Mouse (Mus musculus) CH12.LX (cell line): Measurements from ENCODE around the gene Sbf2. TPM values are rescaled to one million over a fixed set of nuclear protein-coding genes. Genes with fewer than 3 reads are reported as not detected.

ENCODE experiments used
- DNase-seq: peaks from one replicate; pipeline ENCODE4 v3.0.0-alpha.2; 2013; ENCODE audit errors: extremely low read depth
- H3K27ac ChIP-seq: 2 replicates; pipeline ENCODE4 v1.5.1; 2012; ENCODE audit warnings: low read depth, mild to moderate bottlenecking, control low read depth, moderate library complexity; ENCODE audit not compliant: insufficient read depth
- H3K27me3 ChIP-seq: replicated peaks from 2 replicates; pipeline ENCODE3; 2012; ENCODE audit warnings: inconsistent platforms
- H3K36me3 ChIP-seq, 2 experiments: replicated peaks in 1 of 2; 2 replicates each; pipeline versions ENCODE3 to v1.6.1; 2012; ENCODE audit warnings: inconsistent platforms in 1 of 2, low read length in 1 of 2, mild to moderate bottlenecking in 1 of 2, mixed read lengths in 1 of 2, moderate library complexity in 1 of 2; ENCODE audit not compliant: control insufficient read depth in 1 of 2, insufficient read depth in 1 of 2
- H3K4me1 ChIP-seq, 2 experiments: 2 replicates each; pipeline ENCODE4 v1.6.1; 2012; ENCODE audit warnings: inconsistent platforms in 1 of 2, moderate library complexity in 1 of 2; ENCODE audit not compliant: insufficient read depth in 2 of 2, control insufficient read depth in 1 of 2
- H3K4me2 ChIP-seq: 2 replicates; pipeline ENCODE4 v1.6.1; 2012; ENCODE audit warnings: low read depth, mild to moderate bottlenecking, control low read depth; ENCODE audit not compliant: poor library complexity, insufficient read depth, severe bottlenecking
- H3K4me3 ChIP-seq, 3 experiments: fragments of 150-350 bp in 1 of 3; sonication (generic) in 1 of 3; replicated peaks in 1 of 3; 2 replicates each; pipeline versions ENCODE3 to v1.5.1; 2011 to 2012; ENCODE audit warnings: low read depth in 2 of 3, low read length in 2 of 3, mild to moderate bottlenecking in 2 of 3, moderate library complexity in 2 of 3, control low read depth in 1 of 3, improper control_type of control experiment in 1 of 3, inconsistent platforms in 1 of 3, mixed read lengths in 1 of 3; ENCODE audit not compliant: poor library complexity in 1 of 3
- H3K79me2 ChIP-seq: replicated peaks from 2 replicates; pipeline ENCODE4 v1.6.1; 2012; ENCODE audit warnings: mild to moderate bottlenecking, moderate library complexity; ENCODE audit not compliant: control insufficient read depth, poor library complexity, insufficient read depth, severe bottlenecking; ENCODE audit errors: extremely low read depth
- H3K9ac ChIP-seq: 2 replicates; pipeline ENCODE4 v1.6.1; 2012; ENCODE audit warnings: low read depth, mild to moderate bottlenecking, control low read depth, moderate library complexity; ENCODE audit not compliant: insufficient read depth
- H3K9me3 ChIP-seq: replicated peaks from 2 replicates; pipeline ENCODE3; 2012; ENCODE audit warnings: low read length, inconsistent platforms, mixed read lengths
- BHLHE40 ChIP-seq: IDR thresholded peaks from 2 replicates; pipeline ENCODE4 v1.6.1; 2011; ENCODE audit warnings: mild to moderate bottlenecking, low read depth, low read length, improper control_type of control experiment
- E2F4 ChIP-seq: IDR thresholded peaks from 2 replicates; pipeline ENCODE4 v1.6.1; 2011; ENCODE audit warnings: low read depth, low read length, improper control_type of control experiment; ENCODE audit not compliant: insufficient replicate concordance
- ELF1 ChIP-seq: IDR thresholded peaks from 2 replicates; pipeline ENCODE4 v1.6.1; 2014; ENCODE audit warnings: low read depth, mild to moderate bottlenecking, inconsistent platforms, low read length, improper control_type of control experiment
- EP300 ChIP-seq: IDR thresholded peaks from 2 replicates; pipeline ENCODE4 v1.6.1; 2011; ENCODE audit warnings: low read length, improper control_type of control experiment
- GABPA ChIP-seq: IDR thresholded peaks from 2 replicates; pipeline ENCODE4 v1.6.1; 2012; ENCODE audit warnings: low read depth, low read length, improper control_type of control experiment, inconsistent platforms; ENCODE audit not compliant: insufficient replicate concordance
- IRF4 ChIP-seq: IDR thresholded peaks from 2 replicates; pipeline ENCODE4 v1.6.1; 2014; ENCODE audit warnings: low read depth, mild to moderate bottlenecking, inconsistent platforms, low read length, improper control_type of control experiment
- JUN ChIP-seq: IDR thresholded peaks from 2 replicates; pipeline ENCODE4 v1.6.1; 2011; ENCODE audit warnings: low read depth, mild to moderate bottlenecking, low read length, improper control_type of control experiment, moderate library complexity; ENCODE audit not compliant: insufficient read depth
- JUND ChIP-seq: conservative IDR thresholded peaks from 2 replicates; pipeline ENCODE4 v1.6.1; 2011; ENCODE audit warnings: low read depth, low read length, improper control_type of control experiment
- KAT2A ChIP-seq: IDR thresholded peaks from 2 replicates; pipeline ENCODE4 v1.6.1; 2012; ENCODE audit warnings: low read length, improper control_type of control experiment, inconsistent platforms; ENCODE audit not compliant: insufficient replicate concordance
- MEF2A ChIP-seq: IDR thresholded peaks from 2 replicates; pipeline ENCODE4 v1.6.1; 2014; ENCODE audit warnings: low read depth, mild to moderate bottlenecking, inconsistent platforms, low read length, improper control_type of control experiment, borderline replicate concordance
- MYC ChIP-seq: IDR thresholded peaks from 2 replicates; pipeline ENCODE4 v1.6.1; 2011; ENCODE audit warnings: low read depth, mild to moderate bottlenecking, improper control_type of control experiment, low read length
- RAD21 ChIP-seq: IDR thresholded peaks from 2 replicates; pipeline ENCODE4 v1.6.1; 2011; ENCODE audit warnings: low read depth, mild to moderate bottlenecking, low read length, improper control_type of control experiment, moderate library complexity
- TCF12 ChIP-seq: IDR thresholded peaks from 2 replicates; pipeline ENCODE4 v1.6.1; 2014; ENCODE audit warnings: low read depth, mild to moderate bottlenecking, inconsistent platforms, low read length, improper control_type of control experiment
- UBTF ChIP-seq: IDR thresholded peaks from 2 replicates; pipeline ENCODE4 v1.6.1; 2012; ENCODE audit warnings: low read depth, mild to moderate bottlenecking, inconsistent platforms, low read length, improper control_type of control experiment, moderate library complexity
- USF1 ChIP-seq: IDR thresholded peaks from 2 replicates; pipeline ENCODE4 v1.6.1; 2014; ENCODE audit warnings: low read depth, mild to moderate bottlenecking, inconsistent platforms, low read length, improper control_type of control experiment
- USF2 ChIP-seq: conservative IDR thresholded peaks from 2 replicates; pipeline ENCODE4 v1.6.1; 2011; ENCODE audit warnings: low read depth, low read length, improper control_type of control experiment
- ZC3H11A ChIP-seq: IDR thresholded peaks from 2 replicates; pipeline ENCODE4 v1.6.1; 2012; ENCODE audit warnings: low read depth, mild to moderate bottlenecking, inconsistent platforms, low read length, improper control_type of control experiment
- ZKSCAN1 ChIP-seq: IDR thresholded peaks from 2 replicates; pipeline ENCODE4 v1.6.1; 2012; ENCODE audit warnings: low read depth, inconsistent platforms, low read length, improper control_type of control experiment, borderline replicate concordance
- ZNF384 ChIP-seq: IDR thresholded peaks from 2 replicates; pipeline ENCODE4 v1.6.1; 2012; ENCODE audit warnings: low read depth, low read length, improper control_type of control experiment, inconsistent platforms
- dilution Hi-C: fragments of 300-500 bp; cut with MboI; formaldehyde crosslinking; loops from 2 replicates; pipeline ENCODE4 v1.14.3; 2020; ENCODE audit warnings: low sequenced_read_pairs; ENCODE audit not compliant: extremely low pct_unique_long_range_greater_than_20kb, extremely low pct_ligation_motif_present
- in situ Hi-C: fragments of 300-500 bp; cut with MboI; formaldehyde crosslinking; loops from 3 replicates; pipeline ENCODE4 v1.14.3; 2019; ENCODE audit warnings: low sequenced_read_pairs, low pct_ligation_motif_present, low pct_unique_long_range_greater_than_20kb, mixed read lengths
- polyA plus RNA-seq: library from polyadenylated mRNA; unstranded; fragments of >175 nt; gene quantifications from 2 replicates; pipeline ENCODE4 v1.2.1, GENCODE M21; 2012; ENCODE audit warnings: low read depth; ENCODE audit not compliant: insufficient read length
- total RNA-seq, 2 experiments: library from RNA; depleted of rRNA; stranded (reverse); fragments of 300-350 nt in 1 of 2; fragments of >200 nt in 1 of 2; gene quantifications; 2 replicates each; pipeline ENCODE4 v1.2.3; 2012 to 2014

Sbf2 gene
- total and polyA plus RNA-seq, 3 experiments, result 9.5 to 21.5 (median 11.4) TPM

- dilution Hi-C loops (no loop called here), in situ Hi-C loops (no loop called here)
- TF ChIP-seq TCF12 (no peak), GABPA (no peak), RAD21 (no peak), BHLHE40 (peak; percentile 78), ZKSCAN1 (no peak), ELF1 (no peak), MYC (0 out of 2 replicates have a peak, but pooled peaks have one; percentile 40), ZC3H11A (no peak), UBTF (no peak)
- peak overlapping the region; percentile 73 for H3K4me2 ChIP-seq
- no peak for DNase-seq
- H3K79me2 ChIP-seq, result 0 out of 2 replicates have a peak, but pooled peaks cover 4% of the 10 kb centered on the region
- no peaks in the 10 kb centered on the region for H3K36me3 ChIP-seq
- H3K27ac ChIP-seq, result no peak overlapping the region
- peaks cover 2% of the 10 kb centered on the region for H3K9me3 ChIP-seq
- H3K9ac ChIP-seq, result peak overlapping the region; percentile 56; the same call in 1 of the 2 replicates
- peak overlapping the region; percentile 58 to 87 (median 84) for H3K4me3 ChIP-seq
- peaks cover 3 to 21% of the 10 kb centered on the region in 2 experiments; a peak in 3 of 4 replicates for H3K4me1 ChIP-seq
- peaks cover 10% of the 10 kb centered on the region for H3K27me3 ChIP-seq
These were observed 1.2 kb downstream of the Sbf2 start for GRCm38 (mm10) chr7:110613381-110614132.

GRCm38 (mm10) chr7:110606906-110607305 lies 7.8 kb downstream of the Sbf2 start:
- H3K79me2 ChIP-seq, result no peaks in the 10 kb centered on the region
- in situ Hi-C loops, result no loop called here

More at GRCm38 (mm10) chr7:110606906-110607305, 7.8 kb downstream of the Sbf2 start:
- DNase-seq, result no peak
- dilution Hi-C loops, result no loop called here
- no peak overlapping the region for H3K4me2 ChIP-seq
- H3K4me3 ChIP-seq, result no peak overlapping the region
- H3K27ac ChIP-seq, result no peak overlapping the region
- TF ChIP-seq JUND (no peak), BHLHE40 (no peak), ZNF384 (no peak), KAT2A (no peak), EP300 (no peak), JUN (no peak), IRF4 (no peak), USF1 (no peak), ZKSCAN1 (no peak), E2F4 (no peak), USF2 (no peak), UBTF (no peak), MEF2A (no peak)
- peaks cover 5% of the 10 kb centered on the region for H3K9me3 ChIP-seq
- H3K4me1 ChIP-seq, result peaks cover 3 to 18% of the 10 kb centered on the region in 2 experiments; a peak in 3 of 4 replicates
- no peak overlapping the region for H3K9ac ChIP-seq
- H3K27me3 ChIP-seq, result no peaks in the 10 kb centered on the region
- no peaks in the 10 kb centered on the region for H3K36me3 ChIP-seq
